Mouse (Mus musculus): ENCODE measurements at regions not wholly inside any gene's neighbourhood (a gene's known extent, or its start where the extent isn't known, plus 50 kb on each side); places are given as distances from the start of the nearest gene placed in this dataset.

GRCm38 (mm10) chr7:128998759-128999158 is 254.0 kb downstream of the Sec23ip start:
- TF ChIP-seq CTCF (IDR thresholded peaks at IDR 0.05; ENCODE audit: extremely low read depth, insufficient read length, insufficient replicate concordance, low read depth, low read length) (no peak), POLR2A (IDR thresholded peaks at IDR 0.05; ENCODE audit: low read depth, low read length) (no peak)
